Mouse (Mus musculus) heart, embryonic 13.5 days (tissue): ENCODE results near the gene Tfpi. TPM values are rescaled to one million over a fixed set of nuclear protein-coding genes. Genes with fewer than 3 reads are reported as not detected.
"Not testable (repeated sequence)": the region's sequence is repeated elsewhere in the genome, so short reads cannot be mapped to it uniquely, and the experiment has no call there.

Experiments
- ATAC-seq: fragments of 200-750 bp; cut with Nextera tagmentation; 2 replicates; pipeline ENCODE4 v1.8.0; 2017; ENCODE audit warnings: moderate TSS enrichment; ENCODE audit not compliant: insufficient number of reproducible peaks, low FRiP score, low TSS enrichment; ENCODE audit errors: extremely low read depth
- H3K27ac ChIP-seq: fragments of 300-500 bp; sonication (generic); replicated peaks from 2 replicates; pipeline ENCODE4 v1.5.1; 2015; ENCODE audit warnings: moderate library complexity, mild to moderate bottlenecking, inconsistent platforms
- H3K27me3 ChIP-seq: fragments of 300-500 bp; sonication (generic); replicated peaks from 2 replicates; pipeline ENCODE4 v1.6.1; 2015; ENCODE audit warnings: mild to moderate bottlenecking, inconsistent platforms
- H3K36me3 ChIP-seq: fragments of 300-500 bp; sonication (generic); 2 replicates; pipeline ENCODE4 v1.6.1; 2015; ENCODE audit warnings: mild to moderate bottlenecking, inconsistent platforms
- H3K4me1 ChIP-seq: fragments of 300-500 bp; sonication (generic); 2 replicates; pipeline ENCODE4 v1.6.1; 2015; ENCODE audit warnings: inconsistent platforms
- H3K4me2 ChIP-seq: fragments of 300-500 bp; sonication (generic); 2 replicates; pipeline ENCODE4 v1.6.1; 2015; ENCODE audit warnings: inconsistent platforms, mild to moderate bottlenecking, moderate library complexity
- H3K4me3 ChIP-seq: fragments of 300-500 bp; sonication (generic); 2 replicates; pipeline ENCODE4 v1.5.1; 2015; ENCODE audit warnings: moderate library complexity, mild to moderate bottlenecking, inconsistent platforms
- H3K9ac ChIP-seq: fragments of 300-500 bp; sonication (generic); 2 replicates; pipeline ENCODE4 v1.6.1; 2015; ENCODE audit warnings: inconsistent platforms, mild to moderate bottlenecking, moderate library complexity
- H3K9me3 ChIP-seq: fragments of 300-500 bp; sonication (generic); 2 replicates; pipeline ENCODE4 v1.6.1; 2016; ENCODE audit warnings: inconsistent platforms
- WGBS: fragments of 180-500 bp; shearing (Covaris S2); methylation state at CpG from one replicate; pipeline ENCODE4 v1.1.7; 2015; ENCODE audit warnings: mixed read lengths; 5-methylcytosine and 5-hydroxymethylcytosine counted together
- polyA plus RNA-seq: library from polyadenylated mRNA; unstranded; fragments of >200 nt; fragmentation: Nextera tagmentation; extraction: Ambion mirVana; gene quantifications from 2 replicates; pipeline ENCODE4 v1.2.1, GENCODE M21; 2015

Tfpi gene
- polyA plus RNA-seq, 1 experiment from 2014 or later, result 72.0 TPM

GRCm38 (mm10) chr2:84388537-84388936, 88.0 kb downstream of the Tfpi start:
- ATAC-seq, H3K4me2 ChIP-seq, H3K9ac ChIP-seq, H3K36me3 ChIP-seq, H3K27me3 ChIP-seq, H3K9me3 ChIP-seq, H3K4me3 ChIP-seq: not testable (repeated sequence)
- Histone ChIP-seq H3K4me1 (peaks cover 37% of the 10 kb centered on the region), H3K27ac (peak overlapping the region; percentile 69)
- 74% methylated on average over 14 of the region's 14 CpGs for WGBS

GRCm38 (mm10) chr2:84388023-84388416, 88.6 kb downstream of the Tfpi start:
- peak overlapping the region; percentile 71 for H3K27ac ChIP-seq
- peak overlapping the region; percentile 60 for H3K4me2 ChIP-seq

GRCm38 (mm10) chr2:84387394-84388022, 89.1 kb downstream of the Tfpi start:
- WGBS, result 47% methylated on average over 11 of the region's 11 CpGs
- Histone ChIP-seq H3K27ac (peak overlapping the region; percentile 71), H3K36me3 (no peaks in the 10 kb centered on the region)

More at GRCm38 (mm10) chr2:84388023-84388416, 88.6 kb downstream of the Tfpi start:
- 37% methylated on average over 7 of the region's 7 CpGs for WGBS
- Histone ChIP-seq H3K27me3 (no peaks in the 10 kb centered on the region), H3K36me3 (no peaks in the 10 kb centered on the region), H3K9me3 (no peaks in the 10 kb centered on the region), H3K9ac (peak overlapping the region; percentile 44; the same call in 1 of the 2 replicates), H3K4me3 (peak overlapping the region; percentile 40; the same call in 1 of the 2 replicates), H3K4me1 (peaks cover 38% of the 10 kb centered on the region)
- no peak for ATAC-seq

GRCm38 (mm10) chr2:84386563-84387393, 89.8 kb downstream of the Tfpi start:
- Histone ChIP-seq H3K4me3 (peak overlapping the region; percentile 40), H3K27me3 (no peaks in the 10 kb centered on the region), H3K9ac (peak overlapping the region; percentile 63), H3K27ac (peak overlapping the region; percentile 71), H3K36me3 (no peaks in the 10 kb centered on the region), H3K9me3 (no peaks in the 10 kb centered on the region), H3K4me2 (peak overlapping the region; percentile 60), H3K4me1 (peaks cover 42% of the 10 kb centered on the region)
- 44% methylated on average over 18 of the region's 18 CpGs for WGBS
- ATAC-seq, result no peak

More at GRCm38 (mm10) chr2:84387394-84388022, 89.1 kb downstream of the Tfpi start:
- Histone ChIP-seq H3K9me3 (no peaks in the 10 kb centered on the region), H3K4me3 (peak overlapping the region; percentile 40), H3K4me1 (peaks cover 38% of the 10 kb centered on the region), H3K9ac (peak overlapping the region; percentile 63), H3K27me3 (no peaks in the 10 kb centered on the region), H3K4me2 (peak overlapping the region; percentile 60)
- no peak for ATAC-seq

GRCm38 (mm10) chr2:84384911-84385693, 91.5 kb downstream of the Tfpi start:
- Histone ChIP-seq H3K9ac (no peak overlapping the region), H3K9me3 (no peaks in the 10 kb centered on the region), H3K27ac (peak overlapping the region; percentile 48; the same call in 1 of the 2 replicates), H3K4me3 (no peak overlapping the region), H3K4me1 (peaks cover 52% of the 10 kb centered on the region), H3K36me3 (no peaks in the 10 kb centered on the region), H3K4me2 (no peak overlapping the region), H3K27me3 (no peaks in the 10 kb centered on the region)
- no peak for ATAC-seq
- WGBS, result 33% methylated on average over 6 of the region's 6 CpGs

- H3K4me3 ChIP-seq, result no peak overlapping the region
- 68% methylated on average over 4 of the region's 4 CpGs for WGBS
- ATAC-seq, result no peak
- H3K27me3 ChIP-seq, result no peaks in the 10 kb centered on the region
- H3K9ac ChIP-seq, result no peak overlapping the region
- H3K27ac ChIP-seq, result no peak overlapping the region
- no peaks in the 10 kb centered on the region for H3K9me3 ChIP-seq
- no peak overlapping the region for H3K4me2 ChIP-seq
- peaks cover 46% of the 10 kb centered on the region for H3K4me1 ChIP-seq
- H3K36me3 ChIP-seq, result no peaks in the 10 kb centered on the region
Observed at GRCm38 (mm10) chr2:84383828-84384227, 92.7 kb downstream of the Tfpi start.

Other genes starting within 250 kb of the Tfpi start
- 38.6 and 39.2 TPM in 2 replicates for gene Calcrl, start 51.4 kb downstream of the Tfpi start, polyA plus RNA-seq
- 60.6 and 63.6 TPM in 2 replicates for gene Ctnnd1, start 174.0 kb upstream of the Tfpi start, polyA plus RNA-seq
- 0.10 and 0.12 TPM in 2 replicates for gene Btbd18, start 182.3 kb upstream of the Tfpi start, polyA plus RNA-seq
- gene Selenoh, start 194.0 kb upstream of the Tfpi start, polyA plus RNA-seq, result 272 and 285 TPM in 2 replicates
- not detected in 2 replicates for gene Gm28635, start 201.3 kb upstream of the Tfpi start, polyA plus RNA-seq
- 26.1 and 26.6 TPM in 2 replicates for gene Med19, start 201.6 kb upstream of the Tfpi start, polyA plus RNA-seq
- gene Tmx2, start 202.4 kb upstream of the Tfpi start, polyA plus RNA-seq, result 136 and 163 TPM in 2 replicates
- 20.8 and 21.9 TPM in 2 replicates for gene Zdhhc5, start 238.4 kb upstream of the Tfpi start, polyA plus RNA-seq